Mouse (Mus musculus): ENCODE results near the gene Grin1.
A peak's percentile ranks its signal among the peaks of the same experiment; 100 is the strongest.
"Not testable (repeated sequence)": the region's sequence is repeated elsewhere in the genome, so short reads cannot be mapped to it uniquely, and the experiment has no call there.

DNA sequence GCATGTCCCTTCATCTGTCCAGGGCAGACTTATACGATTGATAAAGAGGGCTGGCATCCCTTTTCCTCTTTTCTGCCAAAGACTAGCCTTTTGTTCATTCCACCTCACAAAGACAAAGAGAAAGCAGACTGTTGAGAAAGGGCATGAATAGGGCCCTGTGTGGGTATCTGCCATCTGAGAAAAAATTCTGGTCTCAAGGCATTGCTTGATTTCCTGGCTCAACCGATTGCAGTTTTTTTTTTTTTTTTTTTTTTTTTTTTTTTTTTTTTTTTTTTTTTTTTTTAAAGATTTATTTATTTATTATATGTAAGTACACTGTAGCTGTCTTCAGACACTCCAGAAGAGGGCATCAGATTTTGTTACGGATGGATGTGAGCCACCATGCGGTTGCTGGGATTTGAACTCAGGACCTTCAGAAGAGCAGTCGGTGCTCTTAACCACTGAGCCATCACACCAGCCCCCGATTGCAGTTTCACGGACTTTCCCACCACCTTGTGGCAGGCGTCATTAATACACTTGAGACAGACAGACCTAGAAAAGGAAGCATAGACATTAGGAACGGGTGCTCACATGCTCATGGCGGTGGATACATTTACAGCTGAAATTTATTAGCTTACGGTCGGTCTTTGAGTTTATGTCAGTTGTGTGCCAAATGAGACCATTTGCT lies 62.4 kb downstream of the Grin1 start:
- TF ChIP-seq CTCF (IDR thresholded peaks at IDR 0.05; ENCODE audit: low read depth) = peak; percentile 70
- TF ChIP-seq EP300 (optimal IDR thresholded peaks at IDR 0.05) = not testable (repeated sequence)

All from stomach, postnatal 0 days (tissue).